Comparison of ENCODE assay signal across 8 mouse cellular contexts in genomic region chr9:41122390-41123110, GRCm38 (mm10). TPM values are rescaled to one million over a fixed set of nuclear protein-coding genes. Genes with fewer than 3 reads are reported as not detected.
DNase-seq lines count a peak whose midpoint lies in the region; ATAC-seq and TF ChIP-seq lines count a peak whose summit lies in the region.

No protein-coding gene starts in this region.

- H3K4me3 ChIP-seq in liver, adult 2 months (ENCODE audit: insufficient read depth, low read depth, low read length): no peak overlapping the region
- no peak overlapping the region for H3K4me3 ChIP-seq in heart, embryonic 12.5 days
- H3K4me3 ChIP-seq in lung, postnatal 0 days (ENCODE audit: low read depth, low read length): no peak overlapping the region
- H3K4me3 ChIP-seq in midbrain, embryonic 13.5 days (replicated peaks): no peak overlapping the region

- no peaks in the 10 kb centered on the region for H3K27me3 ChIP-seq in liver, adult 2 months (ENCODE audit: control insufficient read depth, insufficient read depth, low read length)
- H3K27me3 ChIP-seq in heart, embryonic 12.5 days (replicated peaks): no peaks in the 10 kb centered on the region
- no peaks in the 10 kb centered on the region for H3K27me3 ChIP-seq in lung, postnatal 0 days (replicated peaks; ENCODE audit: insufficient read depth, low read length)
- H3K27me3 ChIP-seq in midbrain, embryonic 13.5 days: no peaks in the 10 kb centered on the region

- no peaks in the 10 kb centered on the region; the same call in 1 of the 2 replicates for H3K79me2 ChIP-seq in liver, adult 2 months (ENCODE audit: control insufficient read depth, insufficient read depth, low read length)

- no peak for TF ChIP-seq POLR2A in liver, adult 2 months (IDR thresholded peaks at IDR 0.05; ENCODE audit: extremely low read depth, insufficient read depth, low read length)

- no peaks in the 10 kb centered on the region for H3K36me3 ChIP-seq in liver, adult 2 months (ENCODE audit: control insufficient read depth, insufficient read depth, low read length)
- H3K36me3 ChIP-seq in heart, embryonic 12.5 days: no peaks in the 10 kb centered on the region
- H3K36me3 ChIP-seq in lung, postnatal 0 days (ENCODE audit: insufficient read depth, low read length): no peaks in the 10 kb centered on the region
- H3K36me3 ChIP-seq in midbrain, embryonic 13.5 days: no peaks in the 10 kb centered on the region

- TF ChIP-seq EP300 in lung, postnatal 0 days (IDR thresholded peaks at IDR 0.05): no peak

- 77% methylated on average over 11 of the region's 11 CpGs for WGBS in liver, adult 2 months
- 63% methylated on average over 11 of the region's 11 CpGs for WGBS in heart, embryonic 12.5 days
- 44% methylated on average over 11 of the region's 11 CpGs for WGBS in lung, postnatal 0 days
- WGBS in midbrain, embryonic 13.5 days: 85% methylated on average over 11 of the region's 11 CpGs

- H3K9ac ChIP-seq in liver, adult 2 months (ENCODE audit: low read depth, low read length): no peak overlapping the region
- H3K9ac ChIP-seq in heart, embryonic 12.5 days: no peak overlapping the region
- no peak overlapping the region for H3K9ac ChIP-seq in lung, postnatal 0 days (replicated peaks; ENCODE audit: low read depth)
- no peak overlapping the region for H3K9ac ChIP-seq in midbrain, embryonic 13.5 days (replicated peaks)

- H3K4me1 ChIP-seq in liver, adult 2 months (ENCODE audit: control insufficient read depth, insufficient read depth, low read length): peaks cover 3% of the 10 kb centered on the region
- H3K4me1 ChIP-seq in heart, embryonic 12.5 days (replicated peaks): peaks cover 51% of the 10 kb centered on the region
- no peaks in the 10 kb centered on the region for H3K4me1 ChIP-seq in lung, postnatal 0 days (ENCODE audit: insufficient read depth, low read depth, low read length)
- peaks cover 3% of the 10 kb centered on the region; the same call in 1 of the 2 replicates for H3K4me1 ChIP-seq in midbrain, embryonic 13.5 days (replicated peaks)

- no peak for ATAC-seq in heart, embryonic 12.5 days (ENCODE audit: insufficient number of reproducible peaks, low FRiP score)
- ATAC-seq in lung, postnatal 0 days: no peak
- no peak for ATAC-seq in midbrain, embryonic 13.5 days

- H3K9me3 ChIP-seq in heart, embryonic 12.5 days (replicated peaks): no peaks in the 10 kb centered on the region
- no peaks in the 10 kb centered on the region for H3K9me3 ChIP-seq in lung, postnatal 0 days (ENCODE audit: low read length)
- no peaks in the 10 kb centered on the region for H3K9me3 ChIP-seq in midbrain, embryonic 13.5 days

- peak; percentile 27 for DNase-seq in liver, adult 2 months (ENCODE audit: extremely low read depth, low read depth, low spot score)
- no peak for DNase-seq in liver
- peak; percentile 57 for DNase-seq in cerebellum, adult 8-10 months
- peak; percentile 38 for DNase-seq in lung, postnatal 0 days (ENCODE audit: low spot score)
- DNase-seq in Muller cell, postnatal 12 days (ENCODE audit: inconsistent ontology term): no peak
- no peak for DNase-seq in thymus, postnatal 36 days

- no peak overlapping the region for H3K27ac ChIP-seq in liver, adult 2 months (replicated peaks; ENCODE audit: insufficient read depth, low read depth, low read length)
- 0 out of 2 replicates have a peak overlapping the region, but pooled peaks have one; percentile 36 for H3K27ac ChIP-seq in heart, embryonic 12.5 days (ENCODE audit: poor library complexity, severe bottlenecking)
- H3K27ac ChIP-seq in lung, postnatal 0 days (ENCODE audit: low read length): no peak overlapping the region
- H3K27ac ChIP-seq in midbrain, embryonic 13.5 days: no peak overlapping the region

- no peak overlapping the region for H3K4me2 ChIP-seq in heart, embryonic 12.5 days
- H3K4me2 ChIP-seq in lung, postnatal 0 days (replicated peaks; ENCODE audit: low read depth, low read length): no peak overlapping the region
- H3K4me2 ChIP-seq in midbrain, embryonic 13.5 days (replicated peaks): no peak overlapping the region

- no peak for TF ChIP-seq CTCF in liver, adult 2 months (IDR thresholded peaks at IDR 0.05; ENCODE audit: low read depth, low read length)
- no peak for TF ChIP-seq CTCF in lung, postnatal 0 days (IDR thresholded peaks at IDR 0.05)

RNA-seq across cellular contexts. Expression of gene Ubash3b, which starts 38.9 kb away (rescaled TPM):
- 0.65 and 0.87 TPM in 2 replicates for total RNA-seq in liver, adult 2 months (2014; rRNA removed)
- polyA plus RNA-seq in liver, adult 2 months (2012; rRNA removed): 0.51 and 0.76 TPM in 2 replicates
- 13.3 and 13.8 TPM in 2 replicates for polyA plus RNA-seq in heart, embryonic 12.5 days (2016; fragmentation: Nextera tagmentation; extraction: Ambion mirVana)
- polyA plus RNA-seq in lung, postnatal 0 days (2015; fragmentation: Nextera tagmentation; extraction: Ambion mirVana): 4.1 and 4.8 TPM in 2 replicates
- 12.1 and 12.6 TPM in 2 replicates for polyA plus RNA-seq in midbrain, embryonic 13.5 days (2015; fragmentation: Nextera tagmentation; extraction: Ambion mirVana)

Comparison
In these comparisons a context has a peak if more than half of its experiments do, and no peak if none do; other contexts are left out.
1. DNase-seq: peak in liver, adult 2 months (single experiment), cerebellum, adult 8-10 months (single experiment) and lung, postnatal 0 days (single experiment); none in liver (single experiment), Muller cell, postnatal 12 days (single experiment) and thymus, postnatal 36 days (0 of 2).